Mouse (Mus musculus): ENCODE measurements around the gene Slc25a39.
"Not testable (repeated sequence)": the region's sequence is repeated elsewhere in the genome, so short reads cannot be mapped to it uniquely, and the experiment has no call there.

Slc25a39 gene

GRCm38 (mm10) chr11:102394421-102395124 is 13.2 kb downstream of the Slc25a39 start:
- peak; percentile 72 for DNase-seq

DNA sequence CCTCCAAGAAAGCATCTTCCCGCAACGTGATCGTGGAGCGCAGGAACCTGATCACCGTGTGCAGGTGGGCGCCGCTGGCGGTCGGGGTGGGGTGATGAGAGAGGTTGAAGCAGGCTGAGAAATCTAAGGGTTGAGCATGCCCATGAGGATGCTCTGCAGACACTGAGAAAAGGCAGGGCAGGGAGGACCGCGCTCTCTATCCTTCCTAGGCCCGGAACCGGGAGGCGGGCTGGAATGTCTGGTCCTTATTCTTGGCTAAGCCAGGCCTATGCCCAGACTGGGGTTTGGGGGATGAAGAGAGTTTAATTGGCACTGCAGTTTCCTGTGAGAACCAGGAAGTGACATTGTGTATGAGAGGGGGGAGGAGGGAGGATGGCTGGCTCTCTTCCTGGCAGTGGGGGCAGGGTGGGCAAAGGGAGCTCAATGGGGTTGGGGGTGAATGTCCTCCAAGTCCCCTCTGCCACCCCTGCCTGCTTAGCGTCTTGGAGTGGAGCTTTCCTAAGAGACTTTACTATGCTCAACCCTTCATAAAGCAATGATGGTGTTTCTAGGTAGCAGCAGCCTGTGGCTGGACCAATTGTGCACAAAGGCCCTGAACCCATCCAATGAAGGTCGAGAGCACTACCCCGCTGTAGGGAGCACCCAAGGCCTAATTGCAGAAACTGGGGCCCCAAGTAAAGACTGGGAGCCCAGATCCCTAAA is 13.9 kb downstream of the Slc25a39 start:
- DNase-seq: peak; percentile 82

DNA sequence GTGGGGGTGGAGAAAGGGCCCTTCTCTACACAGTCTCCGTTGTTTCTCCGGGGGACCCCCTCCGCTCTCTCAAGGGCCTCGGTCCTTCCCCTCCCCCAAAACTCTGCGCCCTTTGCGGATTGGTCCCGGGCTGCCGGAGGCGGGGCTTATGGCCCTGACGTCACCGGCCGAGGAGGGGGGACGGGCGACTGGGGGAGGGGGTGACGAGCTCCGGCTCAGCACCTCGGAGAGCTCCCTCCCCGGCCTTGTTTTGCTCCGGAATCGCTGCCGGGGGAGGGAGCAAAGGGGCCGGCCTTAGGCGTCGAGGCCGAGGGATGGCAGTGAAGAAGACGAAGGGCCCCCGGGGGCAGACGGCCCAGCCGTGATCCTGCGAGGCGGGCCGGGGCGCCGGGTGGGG is 14.5 kb downstream of the Slc25a39 start, which contains the start of gene Rundc3a:
Rundc3a (plus strand) TSS at position 166 of the 397 bp plus-strand sequence.
- DNase-seq: peak; percentile 98

DNA sequence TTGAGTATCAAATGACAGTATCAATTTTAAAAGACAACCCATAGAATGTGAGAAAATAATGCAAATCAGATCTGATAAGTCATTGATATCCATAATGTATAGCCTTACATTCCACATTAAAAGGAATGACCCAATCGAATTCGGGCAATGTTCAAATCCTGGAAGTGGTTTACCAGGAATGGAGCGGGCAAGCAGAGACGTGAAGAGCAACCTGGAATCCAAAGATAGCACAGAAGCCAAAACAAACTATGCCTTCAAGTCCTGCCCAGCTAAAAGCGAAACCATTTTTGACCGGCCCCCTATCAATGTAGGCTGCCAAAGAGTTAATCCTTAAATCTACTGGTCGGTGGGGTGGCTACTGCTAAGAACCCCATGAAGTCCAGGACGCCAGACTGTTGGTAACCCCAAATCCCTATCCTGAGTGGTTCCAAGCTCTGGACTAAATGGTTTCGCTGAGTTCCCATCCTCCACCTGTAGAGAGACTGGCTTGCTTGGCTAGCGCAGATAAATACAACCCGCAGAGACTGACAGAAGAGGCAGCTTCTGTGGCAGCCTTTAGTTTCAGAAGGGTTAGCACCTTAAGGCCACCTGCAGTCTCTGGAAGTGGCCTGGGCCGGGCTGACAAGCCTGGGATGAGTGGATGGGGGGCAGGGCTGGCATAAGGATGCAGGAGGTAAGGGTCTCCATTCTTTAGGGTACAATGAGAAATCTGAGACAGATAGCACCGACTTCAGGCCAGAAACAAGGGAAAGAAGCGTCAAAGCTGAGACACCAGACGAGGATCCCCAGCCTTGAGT is 15.1 kb downstream of the Slc25a39 start:
- DNase-seq: no peak

DNA sequence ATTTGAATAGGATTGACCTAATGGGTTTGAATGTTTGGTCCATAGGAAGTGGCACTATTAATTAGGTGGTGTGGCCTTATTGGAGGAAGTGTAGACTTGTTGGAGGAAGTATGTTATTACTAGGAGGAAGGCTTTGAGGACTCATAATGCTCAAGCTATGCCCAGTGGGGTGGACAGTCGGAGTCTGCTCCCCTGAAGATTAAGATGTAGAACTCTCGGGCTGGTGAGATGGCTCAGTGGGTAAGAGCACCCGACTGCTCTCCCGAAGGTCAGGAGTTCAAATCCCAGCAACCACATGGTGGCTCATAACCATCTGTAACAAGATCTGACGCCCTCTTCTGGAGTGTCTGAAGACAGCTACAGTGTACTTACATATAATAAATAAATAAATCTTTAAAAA is 18.3 kb downstream of the Slc25a39 start:
- not testable (repeated sequence) for DNase-seq

GRCm38 (mm10) chr11:102386121-102386520 is 21.6 kb downstream of the Slc25a39 start:
- no peak for DNase-seq

GRCm38 (mm10) chr11:102385075-102385474 is 22.7 kb downstream of the Slc25a39 start:
- DNase-seq: no peak

DNA sequence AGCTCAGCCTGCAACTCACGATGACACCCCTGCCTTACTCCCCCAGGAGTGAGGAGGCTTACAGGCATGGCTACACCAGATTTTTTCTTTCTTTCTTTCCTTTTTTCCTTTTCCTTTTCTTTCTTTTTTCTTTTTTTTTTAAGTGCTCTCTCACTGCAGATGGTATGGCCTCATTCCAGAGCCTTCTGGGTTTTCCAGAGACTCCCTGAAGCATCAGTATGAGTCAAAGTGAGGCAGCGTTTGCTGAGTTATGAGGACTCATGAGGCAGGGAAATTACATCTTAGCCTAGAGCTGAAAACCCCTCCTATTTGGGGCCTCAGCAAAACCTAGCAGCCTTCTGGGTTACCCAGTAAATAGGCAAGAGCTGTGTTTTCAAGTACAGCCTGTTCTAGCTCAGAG is 23.3 kb downstream of the Slc25a39 start:
- DNase-seq: peak; percentile 50

GRCm38 (mm10) chr11:102383365-102384136 is 24.2 kb downstream of the Slc25a39 start:
- peak; percentile 82 for DNase-seq

- DNase-seq: no peak
Observed at GRCm38 (mm10) chr11:102382794-102383193, 25.0 kb downstream of the Slc25a39 start.

DNA sequence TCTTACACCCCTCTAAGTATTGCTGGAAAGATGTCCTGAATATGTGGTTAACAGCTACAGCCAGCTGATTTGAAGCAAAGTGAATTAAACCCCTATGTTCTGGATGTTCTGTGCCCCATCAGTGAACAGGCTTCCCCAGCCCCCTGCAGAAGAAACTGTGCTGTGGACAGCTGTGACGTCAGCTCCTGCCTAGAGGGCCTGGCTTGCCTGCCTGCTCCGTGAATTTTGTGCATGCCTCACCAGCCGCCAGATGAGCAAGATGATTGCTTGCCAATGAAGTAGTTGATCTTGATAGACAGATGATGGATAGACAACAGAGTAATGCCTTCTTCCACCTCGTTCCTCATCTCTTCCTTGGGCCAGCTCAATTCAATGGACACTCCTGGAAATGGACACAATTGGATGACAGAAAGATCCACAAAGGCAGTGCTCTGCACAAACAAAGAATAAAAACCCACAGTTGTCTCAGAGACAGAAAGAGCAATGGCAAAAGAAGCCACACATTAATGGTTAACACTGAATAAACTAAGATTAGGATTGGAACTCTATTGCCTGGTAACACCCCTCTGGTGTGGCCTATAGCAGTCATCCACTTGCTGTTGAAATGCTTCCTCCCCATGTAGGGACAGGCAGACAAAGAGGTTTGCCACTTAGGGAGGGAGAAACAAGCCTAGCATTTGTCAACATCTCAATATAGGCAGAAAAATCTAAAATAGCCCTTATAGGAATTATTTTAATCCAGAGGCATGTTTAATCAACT is 26.2 kb downstream of the Slc25a39 start:
- DNase-seq: no peak

GRCm38 (mm10) chr11:102380091-102380490 is 27.7 kb downstream of the Slc25a39 start:
- DNase-seq: no peak

GRCm38 (mm10) chr11:102377186-102377585 is 30.6 kb downstream of the Slc25a39 start:
- no peak for DNase-seq

DNA sequence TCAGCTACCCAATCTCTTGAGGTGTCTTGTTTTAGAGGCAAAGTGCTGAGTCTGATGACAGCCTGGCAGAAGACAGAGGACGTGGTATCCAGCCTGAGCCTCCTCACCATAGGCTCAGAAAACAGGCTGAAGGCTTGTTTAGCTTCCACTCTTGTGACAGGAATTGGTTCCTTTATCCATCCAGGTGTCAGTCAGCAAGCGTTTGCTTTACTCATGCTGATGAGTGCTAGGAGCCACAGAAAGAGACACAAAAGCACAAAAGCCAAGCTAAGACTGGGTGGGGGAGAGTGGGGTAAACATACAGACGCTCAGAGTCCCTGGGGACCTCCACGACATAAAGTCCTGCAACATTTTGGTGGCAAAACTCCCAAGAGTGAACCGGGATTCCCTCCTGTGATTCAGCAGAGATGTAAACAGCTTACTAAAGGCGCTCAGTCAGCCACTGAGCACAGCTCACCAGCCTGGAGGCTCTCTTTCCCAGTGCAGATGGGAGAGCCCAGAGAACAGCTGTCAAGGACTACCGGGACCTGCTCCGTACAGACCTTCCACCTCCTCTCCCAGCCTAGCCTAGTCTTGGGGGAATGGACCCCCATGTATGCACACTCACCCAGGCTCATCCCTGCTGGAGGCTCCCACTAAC is 31.4 kb downstream of the Slc25a39 start:
- no peak for DNase-seq

GRCm38 (mm10) chr11:102375196-102376173 is 32.3 kb downstream of the Slc25a39 start:
- DNase-seq: peak; percentile 82

- no peak for DNase-seq
Observed at GRCm38 (mm10) chr11:102374108-102374725, 33.5 kb downstream of the Slc25a39 start.

DNA sequence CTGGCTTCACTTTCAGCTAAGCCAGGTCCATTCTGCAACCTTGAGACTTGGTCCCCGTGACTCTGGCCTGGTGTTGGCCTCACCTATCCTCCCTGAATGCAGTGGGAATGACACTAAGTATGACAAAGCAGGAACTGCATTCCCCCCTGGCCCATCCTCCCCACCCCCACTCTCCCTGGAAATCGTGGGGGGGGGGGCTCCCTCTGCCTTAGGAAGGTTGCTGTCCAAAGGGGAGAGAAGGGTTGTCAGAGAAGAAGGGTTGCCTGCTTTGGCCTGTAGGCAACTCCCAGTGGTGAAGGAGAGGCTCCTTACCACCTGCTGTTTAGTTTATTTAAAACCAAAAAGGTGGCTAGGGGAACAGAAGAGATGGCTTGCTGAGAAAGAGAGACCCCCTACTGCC is 34.1 kb downstream of the Slc25a39 start:
- DNase-seq: no peak

DNA sequence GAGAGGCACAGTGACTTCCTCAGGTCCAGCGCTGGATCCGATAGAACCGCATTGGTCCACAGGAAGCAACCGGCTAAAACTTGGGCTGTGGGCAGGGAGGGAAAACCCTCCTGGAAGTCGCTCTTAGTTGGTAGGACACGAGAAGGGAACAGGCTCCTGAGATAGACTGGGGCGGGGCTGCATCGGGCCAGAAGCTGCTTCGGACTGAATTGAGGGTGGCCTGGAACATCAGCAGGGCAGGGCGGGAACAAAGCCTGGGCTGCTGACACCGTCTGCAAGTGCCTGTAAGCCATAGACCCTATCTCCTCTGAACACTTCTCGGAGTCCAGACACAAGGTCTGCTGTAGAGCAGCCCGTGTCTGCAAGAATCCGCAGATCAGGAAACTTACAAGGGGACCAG is 34.8 kb downstream of the Slc25a39 start:
- DNase-seq: no peak

DNA sequence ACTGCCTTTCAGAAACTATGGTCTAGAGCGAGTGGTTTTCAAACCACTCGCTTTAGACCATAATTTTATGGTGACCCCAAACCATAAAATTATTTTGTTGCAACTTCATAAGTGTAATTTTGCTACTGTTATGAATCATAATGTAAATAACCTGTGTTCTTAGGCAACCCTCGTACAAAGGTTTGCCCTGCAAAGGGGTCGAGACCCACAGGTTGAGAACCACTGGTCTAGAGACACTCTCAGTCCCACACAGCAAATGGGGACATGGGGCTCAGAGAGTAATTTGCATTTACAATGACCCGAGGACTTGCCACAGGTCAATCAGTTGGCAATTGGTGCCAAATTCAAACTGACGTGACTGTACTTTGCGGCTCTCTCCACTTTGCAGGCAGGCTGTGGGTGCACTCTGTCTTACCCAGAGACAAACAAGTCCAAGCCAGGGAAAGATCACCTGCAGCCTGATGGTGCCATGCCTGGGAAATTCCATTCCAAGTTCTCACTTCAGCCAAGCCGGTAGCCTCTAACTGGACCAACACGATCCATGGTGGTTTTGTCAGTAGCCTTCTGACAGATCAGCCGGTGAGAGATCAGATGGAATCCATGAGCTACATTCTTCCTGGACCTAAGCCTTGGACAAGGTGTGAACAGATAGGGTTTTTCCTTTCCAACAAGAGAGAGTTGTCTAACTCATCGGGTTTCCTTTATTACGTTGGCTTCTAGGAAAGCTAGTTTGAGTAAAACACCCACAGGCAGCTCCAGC is 35.6 kb downstream of the Slc25a39 start:
- DNase-seq: no peak
